Mouse (Mus musculus) intestine, embryonic 16.5 days (tissue): ENCODE results near the gene Casq2. TPM values are rescaled to one million over a fixed set of nuclear protein-coding genes. Genes with fewer than 3 reads are reported as not detected.
A peak's percentile ranks its signal among the peaks of the same experiment; 100 is the strongest.

Source experiments
- ATAC-seq: fragments of 200-750 bp; cut with Nextera tagmentation; 2 replicates; pipeline ENCODE4 v1.8.0; 2017; ENCODE audit warnings: moderate TSS enrichment, moderate library complexity
- H3K27ac ChIP-seq: fragments of 300-500 bp; sonication (generic); 2 replicates; pipeline ENCODE4 v1.5.1; 2014; ENCODE audit warnings: mild to moderate bottlenecking, low read length
- H3K27me3 ChIP-seq: fragments of 300-500 bp; sonication (generic); replicated peaks from 2 replicates; pipeline ENCODE4 v1.6.1; 2014; ENCODE audit warnings: low read length, control low read depth, mixed read lengths; ENCODE audit not compliant: control insufficient read depth, insufficient read depth
- H3K36me3 ChIP-seq: fragments of 300-500 bp; sonication (generic); 2 replicates; pipeline ENCODE4 v1.6.1; 2014; ENCODE audit warnings: low read length, control low read depth; ENCODE audit not compliant: control insufficient read depth, insufficient read depth
- H3K4me1 ChIP-seq: fragments of 300-500 bp; sonication (generic); 2 replicates; pipeline ENCODE4 v1.6.1; 2014; ENCODE audit warnings: low read length, control low read depth, mixed read lengths; ENCODE audit not compliant: control insufficient read depth, insufficient read depth
- H3K4me2 ChIP-seq: fragments of 300-500 bp; sonication (generic); 2 replicates; pipeline ENCODE4 v1.6.1; 2014; ENCODE audit warnings: low read depth, low read length, control low read depth
- H3K4me3 ChIP-seq: fragments of 300-500 bp; sonication (generic); 2 replicates; pipeline ENCODE4 v1.5.1; 2014; ENCODE audit warnings: mild to moderate bottlenecking, low read length
- H3K9ac ChIP-seq: fragments of 300-500 bp; sonication (generic); 2 replicates; pipeline ENCODE4 v1.6.1; 2014; ENCODE audit warnings: low read depth, low read length
- H3K9me3 ChIP-seq: fragments of 300-500 bp; sonication (generic); 2 replicates; pipeline ENCODE4 v1.6.1; 2016; ENCODE audit warnings: low read length, control low read depth; ENCODE audit not compliant: control insufficient read depth
- WGBS: fragments of 180-500 bp; shearing (Covaris S2); extraction: QIAGEN DNeasy Blood & Tissue Kit; methylation state at CpG from one replicate; pipeline ENCODE4 v1.1.7; 2014; 5-methylcytosine and 5-hydroxymethylcytosine counted together
- polyA plus RNA-seq: library from polyadenylated mRNA; unstranded; fragments of >200 nt; fragmentation: Nextera tagmentation; extraction: Ambion mirVana; gene quantifications from 2 replicates; pipeline ENCODE4 v1.2.1, GENCODE M21; 2015

Gene Casq2
- polyA plus RNA-seq, 1 experiment from 2014 or later: 2.1 TPM

DNA sequence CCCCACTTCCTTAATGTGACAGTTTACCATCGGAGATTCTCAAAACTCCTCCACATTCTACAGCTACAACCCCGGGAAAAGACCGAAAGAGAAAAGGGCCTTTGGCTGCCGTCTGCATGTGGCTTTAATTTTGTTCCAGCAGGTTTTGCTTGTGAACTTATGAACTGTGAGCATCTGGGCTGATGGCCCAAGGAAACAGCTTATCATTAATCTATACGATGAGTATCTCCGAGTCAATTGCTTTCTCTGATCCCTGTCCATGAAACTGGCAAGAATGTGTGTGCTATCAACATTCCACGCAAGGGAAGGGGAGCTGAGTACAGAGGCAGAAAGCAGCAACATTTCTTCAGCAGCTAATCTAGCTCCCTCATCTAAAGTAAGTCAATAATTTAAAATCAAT is 63.7 kb downstream of the Casq2 start:
- H3K9me3 ChIP-seq: no peaks in the 10 kb centered on the region
- H3K4me1 ChIP-seq: peaks cover 17% of the 10 kb centered on the region
- no peaks in the 10 kb centered on the region for H3K27me3 ChIP-seq
- H3K36me3 ChIP-seq: no peaks in the 10 kb centered on the region
- no peak for ATAC-seq
- 31% methylated on average over 7 of the region's 7 CpGs for WGBS
- H3K27ac ChIP-seq: no peak overlapping the region
- H3K4me3 ChIP-seq: no peak overlapping the region
- H3K4me2 ChIP-seq: no peak overlapping the region
- H3K9ac ChIP-seq: no peak overlapping the region

DNA sequence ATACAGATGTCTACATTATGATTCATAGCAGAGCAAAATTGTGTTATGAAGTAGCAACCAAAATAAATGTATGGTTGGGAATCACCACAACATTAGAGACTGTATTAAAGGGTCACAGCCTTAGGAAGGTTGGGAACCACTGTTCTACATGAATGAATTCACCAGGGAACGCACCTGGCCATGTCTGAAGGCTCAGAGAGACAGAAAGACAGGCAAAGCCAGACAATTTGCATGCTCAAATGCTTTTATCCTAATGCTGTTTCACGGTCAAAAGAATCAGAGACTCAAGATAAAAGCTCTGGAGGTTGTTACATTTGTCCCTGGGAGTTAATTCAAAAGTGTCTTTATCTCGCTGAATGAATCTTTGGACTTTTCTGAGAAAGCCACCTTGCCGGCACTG is 65.6 kb downstream of the Casq2 start:
- no peak; the same call in 1 of the 2 replicates for ATAC-seq
- Histone ChIP-seq H3K4me1 (peaks cover 17% of the 10 kb centered on the region), H3K27ac (peak overlapping the region; percentile 70), H3K9me3 (no peaks in the 10 kb centered on the region), H3K4me3 (no peak overlapping the region; the same call in 1 of the 2 replicates), H3K9ac (no peak overlapping the region), H3K4me2 (peak overlapping the region; percentile 11; the same call in 1 of the 2 replicates), H3K27me3 (no peaks in the 10 kb centered on the region), H3K36me3 (peaks cover 1% of the 10 kb centered on the region; the same call in 1 of the 2 replicates)
- 65% methylated on average over 4 of the region's 4 CpGs for WGBS

DNA sequence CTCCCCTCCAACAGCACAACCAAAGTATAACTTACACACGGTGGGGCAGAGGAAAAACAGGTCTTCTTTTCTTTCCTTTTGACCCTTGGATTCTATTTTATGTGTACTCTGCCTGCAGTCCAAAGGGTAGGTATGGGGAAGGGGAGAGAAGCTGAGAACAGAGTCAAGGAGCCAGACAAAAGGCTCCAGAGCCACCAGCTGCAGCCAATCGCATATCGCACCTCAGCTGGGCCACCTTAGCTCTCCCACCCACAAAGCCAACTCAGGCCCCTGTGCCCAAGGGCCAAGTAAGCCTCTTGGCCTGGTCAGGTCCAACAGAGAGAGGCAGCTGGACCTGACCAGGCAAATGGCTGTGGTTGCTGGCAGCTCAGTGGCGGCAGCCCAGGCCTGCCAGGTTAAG is 66.3 kb downstream of the Casq2 start:
- Histone ChIP-seq H3K27ac (peak overlapping the region; percentile 70), H3K9ac (peak overlapping the region; percentile 27; the same call in 1 of the 2 replicates), H3K4me3 (peak overlapping the region; percentile 6), H3K4me1 (peaks cover 17% of the 10 kb centered on the region), H3K36me3 (peaks cover 6% of the 10 kb centered on the region), H3K9me3 (no peaks in the 10 kb centered on the region), H3K4me2 (0 out of 2 replicates have a peak overlapping the region, but pooled peaks have one; percentile 11), H3K27me3 (no peaks in the 10 kb centered on the region)
- 43% methylated on average over 4 of the region's 4 CpGs for WGBS
- ATAC-seq: peak; percentile 77

DNA sequence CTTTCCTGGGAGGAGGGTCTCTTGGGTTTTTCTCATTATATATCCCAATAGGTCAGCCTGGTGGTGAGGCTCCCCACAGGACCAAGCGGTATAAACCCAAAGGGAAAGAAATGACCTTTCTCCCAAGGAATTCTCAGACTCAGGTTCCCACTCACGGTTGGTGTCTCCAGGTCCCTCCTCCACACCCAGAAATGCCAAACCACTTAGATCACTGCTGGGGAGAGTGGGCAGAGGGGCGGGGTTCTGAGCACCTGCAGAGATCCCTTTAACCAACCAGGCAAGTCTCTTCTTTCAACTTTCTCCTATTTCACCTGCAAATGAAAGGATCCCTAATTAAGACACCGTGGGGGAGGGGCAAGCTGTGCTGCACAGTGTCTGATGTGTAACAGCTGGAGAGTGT is 66.7 kb downstream of the Casq2 start:
- H3K4me2 ChIP-seq: 0 out of 2 replicates have a peak overlapping the region, but pooled peaks have one; percentile 11
- no peaks in the 10 kb centered on the region for H3K27me3 ChIP-seq
- H3K9me3 ChIP-seq: no peaks in the 10 kb centered on the region
- peak overlapping the region; percentile 70 for H3K27ac ChIP-seq
- peaks cover 8% of the 10 kb centered on the region for H3K36me3 ChIP-seq
- peak; percentile 65 for ATAC-seq
- H3K4me3 ChIP-seq: peak overlapping the region; percentile 6; the same call in 1 of the 2 replicates
- 35% methylated on average over 4 of the region's 4 CpGs for WGBS
- H3K4me1 ChIP-seq: peaks cover 17% of the 10 kb centered on the region
- H3K9ac ChIP-seq: peak overlapping the region; percentile 27; the same call in 1 of the 2 replicates

DNA sequence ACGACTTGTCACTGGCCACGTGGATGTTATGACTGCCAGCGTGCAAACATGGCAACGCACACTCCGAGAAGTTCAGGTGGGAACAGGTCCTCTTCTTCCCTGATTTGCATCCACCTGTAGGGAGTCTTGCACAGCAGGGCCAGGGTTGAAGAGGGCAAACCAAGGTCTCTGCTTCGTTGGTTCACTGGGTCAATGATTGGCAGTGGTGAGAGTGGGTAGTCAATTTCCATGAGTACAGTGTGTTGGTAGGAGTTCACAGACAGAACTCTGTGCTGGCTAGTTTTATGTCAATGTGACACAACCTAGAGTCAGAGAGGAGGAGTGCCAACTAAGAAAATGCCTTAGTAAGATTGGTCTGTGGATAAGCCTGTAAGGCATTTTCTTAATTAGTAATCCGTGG is 67.9 kb downstream of the Casq2 start:
- H3K4me3 ChIP-seq: no peak overlapping the region
- peaks cover 17% of the 10 kb centered on the region for H3K36me3 ChIP-seq
- no peaks in the 10 kb centered on the region for H3K27me3 ChIP-seq
- H3K9ac ChIP-seq: no peak overlapping the region
- peaks cover 16% of the 10 kb centered on the region for H3K4me1 ChIP-seq
- H3K27ac ChIP-seq: no peak overlapping the region
- ATAC-seq: no peak
- H3K9me3 ChIP-seq: no peaks in the 10 kb centered on the region
- 83% methylated on average over 7 of the region's 7 CpGs for WGBS
- H3K4me2 ChIP-seq: no peak overlapping the region

DNA sequence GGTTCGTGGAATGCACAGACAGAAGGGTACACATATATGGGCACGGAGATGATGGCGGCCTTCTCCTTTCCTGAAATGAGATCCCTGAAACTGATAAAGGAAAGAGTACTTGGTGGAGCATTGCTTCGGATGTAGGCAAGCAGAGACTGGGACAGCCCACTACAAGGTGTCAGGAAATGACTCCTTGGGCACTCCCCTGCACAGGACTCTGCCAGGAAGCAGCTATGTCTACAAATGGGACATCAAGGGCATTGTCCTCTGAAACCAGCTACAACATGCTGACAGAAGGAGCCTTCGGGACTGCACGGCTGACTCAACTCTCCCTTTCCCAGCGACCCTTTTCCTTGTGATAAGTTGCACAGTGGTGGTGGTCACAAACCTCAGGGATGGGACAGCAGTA is 70.5 kb downstream of the Casq2 start:
- H3K27ac ChIP-seq: no peak overlapping the region
- no peaks in the 10 kb centered on the region for H3K27me3 ChIP-seq
- H3K4me2 ChIP-seq: no peak overlapping the region
- H3K4me3 ChIP-seq: no peak overlapping the region
- 89% methylated on average over 7 of the region's 7 CpGs for WGBS
- H3K9me3 ChIP-seq: no peaks in the 10 kb centered on the region
- peaks cover 17% of the 10 kb centered on the region for H3K36me3 ChIP-seq
- no peak for ATAC-seq
- peaks cover 16% of the 10 kb centered on the region for H3K4me1 ChIP-seq
- no peak overlapping the region for H3K9ac ChIP-seq

DNA sequence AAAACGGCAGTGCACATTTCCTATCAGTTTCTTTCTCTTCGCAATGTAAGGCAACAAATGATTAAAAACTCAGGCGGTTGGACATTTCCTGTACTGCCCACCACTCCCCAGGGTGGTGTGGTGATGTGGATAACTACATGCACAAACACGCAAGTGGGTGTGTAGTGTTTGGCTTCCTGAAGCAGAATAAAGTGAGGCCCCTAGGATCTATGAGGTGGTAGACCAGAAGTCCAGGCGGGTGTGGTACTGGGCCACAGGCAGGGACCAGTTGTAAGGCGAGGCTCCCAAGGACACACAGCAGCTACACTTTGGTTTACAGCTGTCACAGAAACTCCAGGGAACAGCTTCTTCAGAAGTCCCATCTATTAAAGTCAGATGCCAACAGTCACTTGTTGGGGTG is 71.4 kb downstream of the Casq2 start:
- H3K27me3 ChIP-seq: no peaks in the 10 kb centered on the region
- H3K36me3 ChIP-seq: peaks cover 18% of the 10 kb centered on the region
- no peak overlapping the region for H3K9ac ChIP-seq
- 83% methylated on average over 6 of the region's 6 CpGs for WGBS
- peak; percentile 40; the same call in 1 of the 2 replicates for ATAC-seq
- no peak overlapping the region for H3K4me2 ChIP-seq
- no peaks in the 10 kb centered on the region for H3K9me3 ChIP-seq
- H3K4me3 ChIP-seq: no peak overlapping the region
- no peak overlapping the region for H3K27ac ChIP-seq
- H3K4me1 ChIP-seq: peaks cover 10% of the 10 kb centered on the region

DNA sequence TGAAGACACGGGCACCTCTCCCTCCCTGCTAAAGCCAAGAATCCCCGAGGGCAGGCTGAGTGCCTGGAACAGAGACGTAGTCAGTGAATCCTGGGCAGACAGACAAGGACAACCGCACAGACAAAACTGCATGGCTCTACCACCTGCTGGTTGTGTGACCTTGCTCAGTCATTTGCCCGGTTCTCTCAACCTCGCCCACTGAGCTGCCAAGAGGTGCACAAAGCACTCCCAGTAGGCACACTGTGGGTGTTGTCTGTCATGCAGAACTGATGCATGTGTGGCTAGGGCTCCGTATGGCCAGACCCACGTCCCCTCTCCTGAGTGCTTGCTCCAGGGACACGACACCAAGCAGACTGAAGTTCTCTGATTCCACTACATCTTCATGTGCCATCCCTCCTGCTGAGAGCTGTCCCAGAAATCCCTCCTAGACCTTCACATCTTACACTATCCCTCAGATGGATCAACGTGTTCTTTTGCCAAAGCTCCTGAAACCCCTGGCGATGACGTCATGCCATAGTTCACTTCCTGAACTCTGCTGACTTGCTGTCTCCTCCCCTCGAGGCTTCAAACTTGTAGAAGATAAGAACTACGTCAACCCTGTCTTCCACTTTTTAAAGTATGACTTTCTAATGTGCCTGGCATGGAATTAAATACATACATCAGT is 72.7 kb downstream of the Casq2 start:
- no peak overlapping the region for H3K4me2 ChIP-seq
- H3K4me1 ChIP-seq: peaks cover 7% of the 10 kb centered on the region; the same call in 1 of the 2 replicates
- H3K27me3 ChIP-seq: no peaks in the 10 kb centered on the region
- peaks cover 27% of the 10 kb centered on the region for H3K36me3 ChIP-seq
- 77% methylated on average over 14 of the region's 14 CpGs for WGBS
- no peak overlapping the region for H3K4me3 ChIP-seq
- 0 out of 2 replicates have a peak, but pooled peaks have one; percentile 47 for ATAC-seq
- H3K9me3 ChIP-seq: no peaks in the 10 kb centered on the region
- H3K27ac ChIP-seq: no peak overlapping the region
- no peak overlapping the region for H3K9ac ChIP-seq

DNA sequence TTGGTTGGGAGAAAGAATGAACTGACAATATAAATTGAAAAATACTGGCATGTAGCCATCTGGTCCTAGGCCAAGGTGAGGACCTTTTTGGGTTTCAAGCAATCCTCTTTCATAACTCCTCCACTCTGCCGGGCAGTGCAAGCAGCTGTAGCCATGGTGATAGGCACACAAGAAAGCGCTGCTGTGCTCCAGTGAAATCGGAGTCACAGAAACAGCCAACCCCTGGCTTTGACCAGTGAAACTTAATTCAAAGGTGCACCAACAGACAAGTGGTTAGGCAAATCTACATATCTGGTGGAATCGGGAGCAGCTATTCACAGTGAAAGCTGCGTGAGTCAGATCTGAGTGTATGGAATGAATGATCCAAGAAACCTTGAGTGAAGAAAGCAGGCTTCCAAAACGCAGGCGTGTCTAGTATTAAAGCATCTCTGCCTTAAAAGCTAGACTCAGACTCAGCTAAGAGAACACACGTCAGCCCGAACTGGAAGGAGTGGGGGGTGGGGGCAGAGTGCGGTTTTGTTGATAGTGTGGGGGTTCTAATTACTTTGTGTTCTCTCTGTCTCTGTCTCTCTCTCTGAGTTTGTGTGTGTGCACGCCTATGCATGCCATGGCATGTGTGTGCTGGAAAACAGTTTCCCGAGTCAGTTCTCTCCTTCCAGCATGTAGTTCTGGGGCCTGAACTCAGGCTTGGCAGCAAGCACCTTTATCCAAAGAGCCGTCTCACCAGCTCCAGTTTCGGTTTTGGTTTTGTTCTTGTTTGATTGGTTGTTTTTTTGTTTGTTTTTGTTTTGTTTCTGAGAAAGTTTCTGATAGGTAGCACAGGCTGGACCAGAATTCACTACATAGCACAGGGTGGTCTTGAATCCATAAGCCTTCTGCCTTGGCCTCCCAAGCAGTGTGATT is 73.5 kb downstream of the Casq2 start:
- peak; percentile 58; the same call in 1 of the 2 replicates for ATAC-seq
- no peak overlapping the region for H3K4me2 ChIP-seq
- peaks cover 7% of the 10 kb centered on the region; the same call in 1 of the 2 replicates for H3K4me1 ChIP-seq
- H3K9me3 ChIP-seq: no peaks in the 10 kb centered on the region
- H3K9ac ChIP-seq: no peak overlapping the region
- H3K27me3 ChIP-seq: no peaks in the 10 kb centered on the region
- H3K4me3 ChIP-seq: no peak overlapping the region
- H3K36me3 ChIP-seq: peaks cover 27% of the 10 kb centered on the region
- WGBS: 69% methylated on average over 14 of the region's 14 CpGs
- no peak overlapping the region for H3K27ac ChIP-seq
